In genomic region chr8:11253041-11253440, GRCm38 (mm10) we compare ENCODE assay signal across 16 mouse cellular contexts. TPM values are rescaled to one million over a fixed set of nuclear protein-coding genes. Genes with fewer than 3 reads are reported as not detected.
DNase-seq lines count a peak whose midpoint lies in the region; ATAC-seq and TF ChIP-seq lines count a peak whose summit lies in the region.
"Had no signal": no experiment of that assay in that cellular context is flagged by ENCODE, and none has a peak within 500 bp of the region (broad histone marks: within the 10 kb centered on the region; RNA-seq: fewer than 3 reads in every experiment).

No protein-coding gene starts in this region.

- no peak for DNase-seq in heart, adult 2 months
- DNase-seq in heart, adult 9 months (ENCODE audit: low spot score in 2 of 2), result no peak
- no peak for DNase-seq in heart, postnatal 36 days
- peak; percentile 26 to 53 for DNase-seq in left cerebral cortex, adult 18-20 months (ENCODE audit: low spot score in 2 of 2)
- no peak for DNase-seq in left cerebral cortex, adult 9 months (ENCODE audit: low spot score in 2 of 2)
- DNase-seq in urinary bladder, postnatal 10 days (ENCODE audit: low spot score), result no peak

- intact Hi-C loops in heart, adult 2 months (cut with DNase I), result loop anchor here (1.0 to 2.0 kb wide), 3 partner anchors 56 to 168 kb away; no protein-coding TSS in a partner anchor
- intact Hi-C loops in heart, postnatal 36 days (cut with DNase I), result loop anchor here (1.0 to 10.0 kb wide), 5 partner anchors 60 to 302 kb away; partner anchors contain the start of genes Cars2, Col4a1, Col4a2 and Ing1

- 44% methylated on average over 10 of the region's 10 CpGs for WGBS in heart, adult 2 months
- 59% methylated on average over 10 of the region's 10 CpGs for WGBS in heart, embryonic 16.5 days
- WGBS in stomach, embryonic 15.5 days, result 76% methylated on average over 10 of the region's 10 CpGs

- peaks cover 46% of the 10 kb centered on the region for H3K4me1 ChIP-seq in heart, adult 2 months (ENCODE audit: control insufficient read depth, insufficient read depth, low read length)
- peaks cover 57% of the 10 kb centered on the region for H3K4me1 ChIP-seq in heart, embryonic 16.5 days (ENCODE audit: control insufficient read depth, insufficient read depth, low read length)
- peaks cover 29% of the 10 kb centered on the region for H3K4me1 ChIP-seq in stomach, embryonic 15.5 days

- no peak for TF ChIP-seq CTCF in heart, adult 2 months (IDR thresholded peaks at IDR 0.05)

- no peaks in the 10 kb centered on the region for H3K9me3 ChIP-seq in heart, embryonic 16.5 days (replicated peaks; ENCODE audit: control insufficient read depth, low read length)
- H3K9me3 ChIP-seq in stomach, embryonic 15.5 days, result no peaks in the 10 kb centered on the region
- H3K9me3 ChIP-seq: embryonic facial prominence, embryonic 15.5 days; G1E; hindbrain, embryonic 15.5 days; limb, embryonic 13.5 days; liver, embryonic 15.5 days; megakaryocyte, embryonic 14.5 days; neural tube, embryonic 13.5 days had no signal

- H3K79me2 ChIP-seq in heart, adult 2 months (replicated peaks; ENCODE audit: control insufficient read depth, insufficient read depth, low read length), result peaks cover 5% of the 10 kb centered on the region

- peak overlapping the region; percentile 63 for H3K27ac ChIP-seq in heart, adult 2 months
- peak overlapping the region; percentile 55 for H3K27ac ChIP-seq in heart, embryonic 16.5 days (ENCODE audit: low read length)
- peak overlapping the region; percentile 31; the same call in 1 of the 2 replicates for H3K27ac ChIP-seq in stomach, embryonic 15.5 days
- H3K27ac ChIP-seq: embryonic facial prominence, embryonic 15.5 days; hindbrain, embryonic 15.5 days; limb, embryonic 13.5 days; liver, embryonic 15.5 days; neural tube, embryonic 13.5 days had no signal

- no peak overlapping the region for H3K9ac ChIP-seq in heart, adult 2 months (ENCODE audit: low read depth, low read length)
- H3K9ac ChIP-seq in heart, embryonic 16.5 days (ENCODE audit: low read length), result no peak overlapping the region
- H3K9ac ChIP-seq in stomach, embryonic 15.5 days, result no peak overlapping the region
- H3K9ac ChIP-seq: embryonic facial prominence, embryonic 15.5 days; hindbrain, embryonic 15.5 days; limb, embryonic 13.5 days; liver, embryonic 15.5 days; neural tube, embryonic 13.5 days had no signal

- TF ChIP-seq EP300 in heart, adult 2 months (IDR thresholded peaks at IDR 0.05; ENCODE audit: insufficient read depth, low read depth, low read length), result no peak

- H3K27me3 ChIP-seq in heart, adult 2 months (ENCODE audit: control insufficient read depth, insufficient read depth, low read length), result no peaks in the 10 kb centered on the region
- H3K27me3 ChIP-seq in heart, embryonic 16.5 days (ENCODE audit: control insufficient read depth, insufficient read depth, low read length), result no peaks in the 10 kb centered on the region
- no peaks in the 10 kb centered on the region for H3K27me3 ChIP-seq in stomach, embryonic 15.5 days (replicated peaks)
- H3K27me3 ChIP-seq: embryonic facial prominence, embryonic 15.5 days; hindbrain, embryonic 15.5 days; liver, embryonic 15.5 days; neural tube, embryonic 13.5 days had no signal

- H3K4me2 ChIP-seq in heart, embryonic 16.5 days (ENCODE audit: low read depth, low read length), result no peak overlapping the region
- no peak overlapping the region for H3K4me2 ChIP-seq in stomach, embryonic 15.5 days
- H3K4me2 ChIP-seq: embryonic facial prominence, embryonic 15.5 days; hindbrain, embryonic 15.5 days; limb, embryonic 13.5 days; liver, embryonic 15.5 days; neural tube, embryonic 13.5 days had no signal

- H3K36me3 ChIP-seq in heart, adult 2 months (ENCODE audit: control insufficient read depth, insufficient read depth, low read length), result peaks cover 18% of the 10 kb centered on the region
- H3K36me3 ChIP-seq in heart, embryonic 16.5 days (ENCODE audit: control insufficient read depth, insufficient read depth), result no peaks in the 10 kb centered on the region
- H3K36me3 ChIP-seq in stomach, embryonic 15.5 days, result no peaks in the 10 kb centered on the region
- H3K36me3 ChIP-seq: embryonic facial prominence, embryonic 15.5 days; G1E; hindbrain, embryonic 15.5 days; limb, embryonic 13.5 days; liver, embryonic 15.5 days; neural tube, embryonic 13.5 days had no signal

- no peak for TF ChIP-seq POLR2A in heart, adult 2 months (IDR thresholded peaks at IDR 0.05; ENCODE audit: insufficient read depth, low read depth, low read length)

- no peak for ATAC-seq in heart, embryonic 16.5 days (replicated peaks; ENCODE audit: extremely low read depth, insufficient read depth, low FRiP score)
- ATAC-seq in stomach, embryonic 15.5 days (ENCODE audit: insufficient read depth, low FRiP score, low read depth), result no peak
- ATAC-seq: intestine, postnatal 0 days had no signal

- no peak overlapping the region for H3K4me3 ChIP-seq in heart, adult 2 months
- H3K4me3 ChIP-seq in heart, embryonic 16.5 days (ENCODE audit: low read length), result no peak overlapping the region
- H3K4me3 ChIP-seq in stomach, embryonic 15.5 days (replicated peaks), result no peak overlapping the region
- H3K4me3 ChIP-seq: embryonic facial prominence, embryonic 15.5 days; hindbrain, embryonic 15.5 days; limb, embryonic 13.5 days; liver, embryonic 15.5 days; megakaryocyte, embryonic 14.5 days; neural tube, embryonic 13.5 days had no signal

RNA-seq across cellular contexts. Expression of gene Col4a2, which starts 59.6 kb away (rescaled TPM):
- 100 to 1,000 TPM; 139 to 172 TPM for total RNA-seq in heart, adult 2 months (2021)
- 104 and 139 TPM in 2 replicates for polyA plus RNA-seq in heart, adult 2 months (2012; rRNA removed)
- 80.1 and 105 TPM in 2 replicates for polyA plus RNA-seq in heart, embryonic 16.5 days (2015; fragmentation: Nextera tagmentation; extraction: Ambion mirVana)
- 100 to 1,000 TPM; 228 to 282 TPM for total RNA-seq in heart, postnatal 36 days (2021)
- total RNA-seq in left cerebral cortex, adult 18-20 months (2021), result 10 to 100 TPM; 40.9 to 45.1 TPM
- polyA plus RNA-seq in stomach, embryonic 15.5 days (2015; fragmentation: Nextera tagmentation; extraction: Ambion mirVana), result 72.1 and 81.2 TPM in 2 replicates
- polyA plus RNA-seq: G1E had no signal

RNA-seq across cellular contexts. Expression of gene Col4a1, which starts 59.6 kb away (rescaled TPM):
- 100 to 1,000 TPM; 221 to 311 TPM for total RNA-seq in heart, adult 2 months (2021)
- 258 and 384 TPM in 2 replicates for polyA plus RNA-seq in heart, adult 2 months (2012; rRNA removed)
- polyA plus RNA-seq in heart, embryonic 16.5 days (2015; fragmentation: Nextera tagmentation; extraction: Ambion mirVana), result 213 and 274 TPM in 2 replicates
- 100 to 1,000 TPM; 371 to 526 TPM for total RNA-seq in heart, postnatal 36 days (2021)
- 10 to 100 TPM; 39.0 to 47.4 TPM for total RNA-seq in left cerebral cortex, adult 18-20 months (2021)
- polyA plus RNA-seq in stomach, embryonic 15.5 days (2015; fragmentation: Nextera tagmentation; extraction: Ambion mirVana), result 191 and 208 TPM in 2 replicates
- polyA plus RNA-seq: G1E had no signal

Comparison
In these comparisons a context has a peak if more than half of its experiments do, and no peak if none do; other contexts are left out.
1. DNase-seq: peak in left cerebral cortex, adult 18-20 months (2 of 2); none in heart, adult 2 months (0 of 2), heart, adult 9 months (0 of 2), heart, postnatal 36 days (0 of 2), left cerebral cortex, adult 9 months (0 of 2) and urinary bladder, postnatal 10 days (single experiment).
2. RNA of gene Col4a1, which starts 59.6 kb away (total RNA-seq): 371 to 526 TPM in heart, postnatal 36 days and 221 to 311 TPM in heart, adult 2 months; 39.0 to 47.4 TPM in left cerebral cortex, adult 18-20 months; every median in the first group is over 4 times any median in the second.
3. Peak in every context shown above with its lines, with median percentiles within 50 percentile points of each other: H3K27ac ChIP-seq.